ENCODE assay signal across 35 mouse cellular contexts in genomic region chr5:90556052-90556451, GRCm38 (mm10). TPM values are rescaled to one million over a fixed set of nuclear protein-coding genes. Genes with fewer than 3 reads are reported as not detected.
"Had no signal": no experiment of that assay in that cellular context is flagged by ENCODE, and none has a peak within 500 bp of the region (broad histone marks: within the 10 kb centered on the region; RNA-seq: fewer than 3 reads in every experiment).

No protein-coding gene starts in this region.

- H3K4me1 ChIP-seq: heart, embryonic 13.5 days; heart, embryonic 15.5 days; hindbrain, embryonic 10.5 days; hindbrain, embryonic 12.5 days; kidney, embryonic 15.5 days; limb, embryonic 10.5 days; limb, embryonic 12.5 days; liver, embryonic 13.5 days had no signal

- H3K9ac ChIP-seq: forebrain, postnatal 0 days; heart, embryonic 13.5 days; heart, embryonic 15.5 days; hindbrain, embryonic 12.5 days; hindbrain, embryonic 14.5 days; kidney, embryonic 15.5 days; limb, embryonic 12.5 days; liver, embryonic 13.5 days; liver, embryonic 15.5 days had no signal

- H3K4me3 ChIP-seq: gastrocnemius, adult 2 months; heart, embryonic 13.5 days; heart, embryonic 15.5 days; hindbrain, embryonic 10.5 days; hindbrain, embryonic 12.5 days; kidney, embryonic 15.5 days; left cerebral cortex, adult 2 months; limb, embryonic 10.5 days; limb, embryonic 12.5 days; liver, embryonic 13.5 days; liver, embryonic 15.5 days had no signal

- H3K4me2 ChIP-seq: heart, embryonic 13.5 days; heart, embryonic 15.5 days; hindbrain, embryonic 12.5 days; hindbrain, embryonic 14.5 days; kidney, embryonic 15.5 days; limb, embryonic 12.5 days; liver, embryonic 13.5 days; liver, embryonic 15.5 days had no signal

- H3K9me3 ChIP-seq: heart, embryonic 13.5 days; heart, embryonic 15.5 days; hindbrain, embryonic 10.5 days; hindbrain, embryonic 12.5 days; kidney, embryonic 15.5 days; limb, embryonic 10.5 days; limb, embryonic 12.5 days; liver, embryonic 13.5 days; liver, embryonic 15.5 days had no signal

- H3K27me3 ChIP-seq: heart, embryonic 13.5 days; hindbrain, embryonic 12.5 days; kidney, embryonic 15.5 days; limb, embryonic 12.5 days; liver, embryonic 13.5 days; liver, embryonic 15.5 days had no signal

- DNase-seq: forebrain, postnatal 0 days; gastrocnemius, adult 2 months; gastrocnemius, postnatal 10 days; gastrocnemius, postnatal 25 days; heart, adult 18-20 months; heart, postnatal 14 days; heart, postnatal 36 days; kidney, adult 11 months; kidney, adult 2 months; kidney, adult 9 months; kidney, postnatal 14 days; kidney, postnatal 36 days; layer of hippocampus, adult 9-11 months; liver; liver, embryonic 13.5 days had no signal

- H3K27ac ChIP-seq: gastrocnemius, adult 2 months; heart, embryonic 13.5 days; heart, embryonic 15.5 days; hindbrain, embryonic 10.5 days; hindbrain, embryonic 12.5 days; hindbrain, embryonic 14.5 days; kidney, embryonic 15.5 days; kidney, postnatal 0 days; left cerebral cortex, adult 2 months; limb, embryonic 10.5 days; limb, embryonic 12.5 days; liver, embryonic 13.5 days; liver, embryonic 15.5 days had no signal

- ATAC-seq: forebrain, postnatal 0 days; hindbrain, embryonic 16.5 days; inflammation-experienced regulatory T-cells, adult 6 months; intestine, embryonic 16.5 days had no signal

- H3K36me3 ChIP-seq: heart, embryonic 13.5 days; heart, embryonic 15.5 days; hindbrain, embryonic 10.5 days; hindbrain, embryonic 12.5 days; kidney, embryonic 15.5 days; limb, embryonic 10.5 days; limb, embryonic 12.5 days; liver, embryonic 13.5 days; liver, embryonic 15.5 days had no signal

RNA-seq across cellular contexts. Expression of gene 5830473C10Rik, which starts 4.9 kb away (rescaled TPM):
- total RNA-seq: gastrocnemius, adult 2 months; gastrocnemius, postnatal 10 days; gastrocnemius, postnatal 25 days; heart, adult 18-20 months; heart, postnatal 14 days; heart, postnatal 36 days; layer of hippocampus, adult 18-20 months; layer of hippocampus, postnatal 25 days had no signal
- polyA plus RNA-seq: heart, embryonic 13.5 days; heart, embryonic 15.5 days; heart, postnatal 0 days; hindbrain, embryonic 12.5 days; limb, embryonic 10.5 days; limb, embryonic 12.5 days had no signal

RNA-seq across cellular contexts. Expression of gene Afm, which starts 37.3 kb away (rescaled TPM):
- total RNA-seq: forebrain, postnatal 0 days; gastrocnemius, adult 2 months; gastrocnemius, postnatal 25 days; heart, adult 18-20 months; heart, postnatal 14 days; heart, postnatal 36 days; layer of hippocampus, adult 18-20 months; layer of hippocampus, postnatal 25 days; left cerebral cortex, adult 2 months; left cerebral cortex, postnatal 14 days; left cerebral cortex, postnatal 36 days had no signal
- polyA plus RNA-seq: forebrain, postnatal 0 days; heart, embryonic 15.5 days; heart, postnatal 0 days; hindbrain, embryonic 10.5 days; hindbrain, embryonic 12.5 days; hindbrain, embryonic 14.5 days; hindbrain, embryonic 16.5 days; inflammation-experienced regulatory T-cells, adult 6 months; limb, embryonic 10.5 days; limb, embryonic 12.5 days; limb, embryonic 14.5 days had no signal
